Mouse (Mus musculus) intestine, embryonic 14.5 days (tissue): ENCODE measurements around the gene Cers2. TPM values are rescaled to one million over a fixed set of nuclear protein-coding genes. Genes with fewer than 3 reads are reported as not detected.

Source experiments
- ATAC-seq: fragments of 200-750 bp; cut with Nextera tagmentation; replicated peaks from 2 replicates; pipeline ENCODE4 v1.8.0; 2017; ENCODE audit warnings: low read depth, moderate number of reproducible peaks, moderate TSS enrichment, moderate library complexity; ENCODE audit not compliant: low FRiP score, low TSS enrichment
- DNase-seq: peaks from one replicate; pipeline ENCODE4 v3.0.0-alpha.2; 2018; ENCODE audit warnings: low spot score
- H3K27ac ChIP-seq: fragments of 300-500 bp; sonication (generic); 2 replicates; pipeline ENCODE4 v1.5.1; 2014; ENCODE audit warnings: low read depth, mild to moderate bottlenecking, control low read depth
- H3K27me3 ChIP-seq: fragments of 300-500 bp; sonication (generic); replicated peaks from 2 replicates; pipeline ENCODE4 v1.6.1; 2014; ENCODE audit warnings: low read length, control low read depth; ENCODE audit not compliant: control insufficient read depth, insufficient read depth
- H3K36me3 ChIP-seq: fragments of 300-500 bp; sonication (generic); 2 replicates; pipeline ENCODE4 v1.6.1; 2014; ENCODE audit warnings: low read length, control low read depth; ENCODE audit not compliant: control insufficient read depth, insufficient read depth
- H3K4me1 ChIP-seq: fragments of 300-500 bp; sonication (generic); replicated peaks from 2 replicates; pipeline ENCODE4 v1.6.1; 2014; ENCODE audit warnings: low read length, control low read depth, mixed read lengths; ENCODE audit not compliant: control insufficient read depth, insufficient read depth
- H3K4me2 ChIP-seq: fragments of 300-500 bp; sonication (generic); 2 replicates; pipeline ENCODE4 v1.6.1; 2014; ENCODE audit warnings: low read length
- H3K4me3 ChIP-seq: fragments of 300-500 bp; sonication (generic); 2 replicates; pipeline ENCODE4 v1.5.1; 2014; ENCODE audit warnings: low read depth, low read length, control low read depth, mixed read lengths
- H3K9ac ChIP-seq: fragments of 300-500 bp; sonication (generic); 2 replicates; pipeline ENCODE4 v1.6.1; 2014; ENCODE audit warnings: mild to moderate bottlenecking, low read length
- H3K9me3 ChIP-seq: fragments of 300-500 bp; sonication (generic); 2 replicates; pipeline ENCODE4 v1.6.1; 2016; ENCODE audit warnings: low read length, control low read depth; ENCODE audit not compliant: control insufficient read depth
- WGBS: fragments of 180-500 bp; shearing (Covaris S2); extraction: QIAGEN DNeasy Blood & Tissue Kit; methylation state at CpG from one replicate; pipeline ENCODE4 v1.1.7; 2014; 5-methylcytosine and 5-hydroxymethylcytosine counted together
- polyA plus RNA-seq: library from polyadenylated mRNA; unstranded; fragments of >200 nt; fragmentation: Nextera tagmentation; extraction: Ambion mirVana; gene quantifications from 2 replicates; pipeline ENCODE4 v1.2.1, GENCODE M21; 2014

The Cers2 gene
- polyA plus RNA-seq, 1 experiment from 2014 or later: 130 TPM

GRCm38 (mm10) chr3:95310496-95310895, 4.1 kb upstream of the Cers2 start:
- no peak for DNase-seq
- Histone ChIP-seq H3K27ac (no peak overlapping the region), H3K9me3 (no peaks in the 10 kb centered on the region), H3K27me3 (no peaks in the 10 kb centered on the region), H3K36me3 (no peaks in the 10 kb centered on the region), H3K4me3 (no peak overlapping the region), H3K9ac (no peak overlapping the region), H3K4me1 (no peaks in the 10 kb centered on the region), H3K4me2 (no peak overlapping the region)
- no peak for ATAC-seq
- 56% methylated on average over 3 of the region's 3 CpGs for WGBS

GRCm38 (mm10) chr3:95310968-95311882, 3.4 kb upstream of the Cers2 start:
- ATAC-seq (no peak), DNase-seq (peak; percentile 83)
- Histone ChIP-seq H3K36me3 (no peaks in the 10 kb centered on the region), H3K27me3 (no peaks in the 10 kb centered on the region), H3K4me2 (no peak overlapping the region), H3K9ac (no peak overlapping the region), H3K4me3 (no peak overlapping the region), H3K27ac (no peak overlapping the region), H3K4me1 (peaks cover 3% of the 10 kb centered on the region; the same call in 1 of the 2 replicates), H3K9me3 (no peaks in the 10 kb centered on the region)
- WGBS: 64% methylated on average over 9 of the region's 9 CpGs

- peaks cover 13% of the 10 kb centered on the region for H3K4me1 ChIP-seq
- DNase-seq (no peak), ATAC-seq (no peak)
- no peak overlapping the region for H3K9ac ChIP-seq
- no peaks in the 10 kb centered on the region for H3K36me3 ChIP-seq
- no peaks in the 10 kb centered on the region for H3K27me3 ChIP-seq
- 82% methylated on average over 6 of the region's 6 CpGs for WGBS
- no peak overlapping the region for H3K4me3 ChIP-seq
- H3K27ac ChIP-seq: no peak overlapping the region
- no peak overlapping the region for H3K4me2 ChIP-seq
- no peaks in the 10 kb centered on the region for H3K9me3 ChIP-seq
Observed at GRCm38 (mm10) chr3:95312623-95313022, 2.0 kb upstream of the Cers2 start.

GRCm38 (mm10) chr3:95313476-95313875, 1.1 kb upstream of the Cers2 start:
- ATAC-seq (no peak), DNase-seq (no peak)
- H3K4me2 ChIP-seq: no peak overlapping the region
- H3K4me1 ChIP-seq: peaks cover 17% of the 10 kb centered on the region
- no peak overlapping the region for H3K9ac ChIP-seq
- no peak overlapping the region for H3K4me3 ChIP-seq
- H3K27me3 ChIP-seq: no peaks in the 10 kb centered on the region
- no peaks in the 10 kb centered on the region for H3K36me3 ChIP-seq
- H3K9me3 ChIP-seq: no peaks in the 10 kb centered on the region
- H3K27ac ChIP-seq: no peak overlapping the region
- WGBS: 43% methylated on average over 7 of the region's 7 CpGs

- peak overlapping the region; percentile 67 for H3K4me2 ChIP-seq
- H3K36me3 ChIP-seq: no peaks in the 10 kb centered on the region
- peak overlapping the region; percentile 87 for H3K4me3 ChIP-seq
- H3K4me1 ChIP-seq: peaks cover 17% of the 10 kb centered on the region
- ATAC-seq (no peak), DNase-seq (no peak)
- H3K27ac ChIP-seq: no peak overlapping the region
- no peaks in the 10 kb centered on the region for H3K27me3 ChIP-seq
- no peak overlapping the region for H3K9ac ChIP-seq
- H3K9me3 ChIP-seq: no peaks in the 10 kb centered on the region
- 73% methylated on average over 6 of the region's 6 CpGs for WGBS
Observed at GRCm38 (mm10) chr3:95314075-95314474, 516 bp upstream of the Cers2 start.

- DNase-seq: peak; percentile 95
- H3K9ac ChIP-seq: peak overlapping the region; percentile 99
- peaks cover 17% of the 10 kb centered on the region for H3K4me1 ChIP-seq
- H3K4me3 ChIP-seq: peak overlapping the region; percentile 87
- H3K27ac ChIP-seq: peak overlapping the region; percentile 97
- H3K27me3 ChIP-seq: no peaks in the 10 kb centered on the region
- WGBS: under 1% methylated on average over 69 of the region's 71 CpGs
- peak overlapping the region; percentile 67 for H3K4me2 ChIP-seq
- no peaks in the 10 kb centered on the region for H3K9me3 ChIP-seq
- H3K36me3 ChIP-seq: peaks cover 8% of the 10 kb centered on the region
- ATAC-seq: peak; percentile 94
Observed at GRCm38 (mm10) chr3:95315094-95315843, 678 bp downstream of the Cers2 start.

GRCm38 (mm10) chr3:95315844-95316550, 1.4 kb downstream of the Cers2 start:
- ATAC-seq (no peak), DNase-seq (no peak)
- WGBS: 13% methylated on average over 9 of the region's 9 CpGs
- Histone ChIP-seq H3K9ac (peak overlapping the region; percentile 99), H3K36me3 (peaks cover 15% of the 10 kb centered on the region), H3K27ac (peak overlapping the region; percentile 97), H3K9me3 (no peaks in the 10 kb centered on the region), H3K4me1 (peaks cover 17% of the 10 kb centered on the region), H3K4me3 (peak overlapping the region; percentile 87), H3K4me2 (peak overlapping the region; percentile 67), H3K27me3 (no peaks in the 10 kb centered on the region)

GRCm38 (mm10) chr3:95317414-95318080, 3.0 kb downstream of the Cers2 start:
- ATAC-seq (no peak), DNase-seq (peak; percentile 67)
- Histone ChIP-seq H3K9ac (no peak overlapping the region), H3K27me3 (no peaks in the 10 kb centered on the region), H3K36me3 (peaks cover 30% of the 10 kb centered on the region), H3K4me3 (no peak overlapping the region), H3K4me1 (peaks cover 17% of the 10 kb centered on the region), H3K4me2 (peak overlapping the region; percentile 20), H3K27ac (no peak overlapping the region), H3K9me3 (no peaks in the 10 kb centered on the region)
- WGBS: 20% methylated on average over 12 of the region's 12 CpGs
